Mouse (Mus musculus): ENCODE results near the gene Wipf2.

- TF ChIP-seq GATA1 (IDR thresholded peaks at IDR 0.05; ENCODE audit: borderline replicate concordance, low read length) (no peak), FLI1 (IDR thresholded peaks at IDR 0.05; ENCODE audit: low read length) (no peak)
Observed at GRCm38 (mm10) chr11:98947969-98948569, 84.6 kb downstream of the Wipf2 start.

Measured in megakaryocyte, embryonic 14.5 days (primary cell).